10 mouse cellular contexts compared by ENCODE assay signal in the genomic region with DNA sequence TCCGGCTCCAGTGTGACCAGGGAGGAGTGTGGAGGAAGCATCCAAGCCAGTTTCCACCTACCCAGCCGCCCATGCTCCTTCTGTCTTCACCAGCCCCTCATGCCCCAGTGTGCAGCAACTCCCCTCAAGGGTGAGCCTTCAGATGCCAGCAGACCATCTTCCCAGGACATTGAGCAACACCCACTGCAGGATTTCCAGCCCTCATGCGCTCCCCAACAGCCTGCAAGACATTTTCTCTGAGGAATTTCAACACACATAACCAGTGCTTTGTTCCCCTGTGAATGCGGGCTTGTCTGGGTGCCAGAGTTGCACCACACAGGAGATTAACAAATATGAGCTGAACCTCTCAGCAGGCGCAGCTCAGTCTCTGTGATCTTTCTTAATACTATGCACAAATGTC.
DNase-seq lines count a peak whose midpoint lies in the region; ATAC-seq and TF ChIP-seq lines count a peak whose summit lies in the region.
"Had no signal": no experiment of that assay in that cellular context is flagged by ENCODE, and none has a peak within 500 bp of the region (broad histone marks: within the 10 kb centered on the region; RNA-seq: fewer than 3 reads in every experiment).

No protein-coding gene starts in this region.

- WGBS in lung, postnatal 0 days: 45% methylated on average over 5 of the region's 5 CpGs

- no peak overlapping the region for H3K4me3 ChIP-seq in brown adipose tissue, adult 24 weeks (ENCODE audit: insufficient read depth, low read depth, low read length)
- H3K4me3 ChIP-seq in lung, postnatal 0 days (ENCODE audit: low read depth, low read length): no peak overlapping the region
- H3K4me3 ChIP-seq: forebrain, embryonic 12.5 days had no signal

- peak; percentile 15 for DNase-seq in gastrocnemius, adult 18-20 months (ENCODE audit: low spot score)
- DNase-seq in gastrocnemius, postnatal 4 days (ENCODE audit: low spot score in 2 of 2): no peak
- peak; percentile 81 for DNase-seq in 3134 (ENCODE audit: extremely low read depth, insufficient read length, low spot score)
- DNase-seq in lung, postnatal 0 days (ENCODE audit: low spot score): peak; percentile 93
- no peak for DNase-seq in thymus, postnatal 4 days
- DNase-seq in cerebellum, adult 9-11 months: no peak
- no peak for DNase-seq in kidney, postnatal 36 days

- H3K27me3 ChIP-seq in lung, postnatal 0 days (replicated peaks; ENCODE audit: insufficient read depth, low read length): no peaks in the 10 kb centered on the region
- H3K27me3 ChIP-seq: CH12.LX had no signal

- ATAC-seq in lung, postnatal 0 days: peak; percentile 90

- no peak overlapping the region for H3K9ac ChIP-seq in lung, postnatal 0 days (replicated peaks; ENCODE audit: low read depth)
- H3K9ac ChIP-seq: forebrain, embryonic 12.5 days had no signal

- peak overlapping the region; percentile 86 for H3K27ac ChIP-seq in brown adipose tissue, adult 24 weeks (replicated peaks; ENCODE audit: low read depth, low read length)
- no peak overlapping the region for H3K27ac ChIP-seq in lung, postnatal 0 days (ENCODE audit: low read length)
- H3K27ac ChIP-seq: forebrain, embryonic 12.5 days had no signal

- TF ChIP-seq EP300 in lung, postnatal 0 days (IDR thresholded peaks at IDR 0.05): no peak; the same call in 1 of the 2 replicates

- no peak overlapping the region for H3K4me2 ChIP-seq in lung, postnatal 0 days (replicated peaks; ENCODE audit: low read depth, low read length)
- H3K4me2 ChIP-seq: forebrain, embryonic 12.5 days had no signal

- H3K9me3 ChIP-seq in lung, postnatal 0 days (ENCODE audit: low read length): no peaks in the 10 kb centered on the region
- H3K9me3 ChIP-seq: forebrain, embryonic 12.5 days had no signal

- no peak for TF ChIP-seq CTCF in lung, postnatal 0 days (IDR thresholded peaks at IDR 0.05)

- peaks cover 8% of the 10 kb centered on the region for H3K4me1 ChIP-seq in brown adipose tissue, adult 24 weeks (ENCODE audit: control insufficient read depth, insufficient read depth, insufficient read length, low read length)
- H3K4me1 ChIP-seq in lung, postnatal 0 days (ENCODE audit: insufficient read depth, low read depth, low read length): peaks cover 4% of the 10 kb centered on the region; the same call in 1 of the 2 replicates

- no peaks in the 10 kb centered on the region for H3K36me3 ChIP-seq in lung, postnatal 0 days (ENCODE audit: insufficient read depth, low read length)
- H3K36me3 ChIP-seq: forebrain, embryonic 12.5 days had no signal

Comparison
In these comparisons a context has a peak if more than half of its experiments do, and no peak if none do; other contexts are left out.
1. DNase-seq: peak in gastrocnemius, adult 18-20 months (single experiment), 3134 (single experiment) and lung, postnatal 0 days (single experiment); none in gastrocnemius, postnatal 4 days (0 of 2), thymus, postnatal 4 days (single experiment), cerebellum, adult 9-11 months (single experiment) and kidney, postnatal 36 days (0 of 2).